Mouse (Mus musculus) megakaryocyte, embryonic 14.5 days (primary cell): Measurements from ENCODE around the gene Uap1l1. TPM values are rescaled to one million over a fixed set of nuclear protein-coding genes. Genes with fewer than 3 reads are reported as not detected.

Source experiments
- H3K27me3 ChIP-seq: replicated peaks from 2 replicates; pipeline ENCODE3; 2012; ENCODE audit warnings: inconsistent platforms
- H3K36me3 ChIP-seq: replicated peaks from 2 replicates; pipeline ENCODE3; 2012; ENCODE audit warnings: low read length, inconsistent platforms, mixed read lengths
- H3K4me1 ChIP-seq: 2 replicates; pipeline ENCODE4 v1.6.1; 2012; ENCODE audit warnings: inconsistent platforms
- H3K4me3 ChIP-seq: replicated peaks from 2 replicates; pipeline ENCODE3; 2012; ENCODE audit warnings: moderate library complexity, mild to moderate bottlenecking, inconsistent platforms
- H3K9me3 ChIP-seq: 2 replicates; pipeline ENCODE4 v1.6.1; 2012; ENCODE audit warnings: inconsistent platforms
- FLI1 ChIP-seq: IDR thresholded peaks from 2 replicates; pipeline ENCODE4 v1.6.1; 2012; ENCODE audit warnings: low read length, inconsistent platforms, mixed read lengths
- GATA1 ChIP-seq: IDR thresholded peaks from 3 replicates; pipeline ENCODE4 v1.6.1; 2012; ENCODE audit warnings: mixed read lengths, low read length, inconsistent platforms, borderline replicate concordance
- polyA plus RNA-seq: library from polyadenylated mRNA; stranded (reverse); fragments of >175 nt; gene quantifications from 2 replicates; pipeline ENCODE4 v1.2.3, GENCODE M21; 2012; ENCODE audit warnings: low replicate concordance; ENCODE audit not compliant: insufficient read depth

The Uap1l1 gene
- polyA plus RNA-seq, 1 experiment = 13.3 TPM

- H3K36me3 ChIP-seq = peaks cover 61% of the 10 kb centered on the region
- H3K4me3 ChIP-seq = no peak overlapping the region
- TF ChIP-seq GATA1 (no peak), FLI1 (no peak)
- H3K4me1 ChIP-seq = peaks cover 37% of the 10 kb centered on the region
- H3K27me3 ChIP-seq = no peaks in the 10 kb centered on the region
- no peaks in the 10 kb centered on the region for H3K9me3 ChIP-seq
Measured at GRCm38 (mm10) chr2:25354211-25354610, 11.3 kb downstream of the Uap1l1 start.

- Histone ChIP-seq H3K9me3 (no peaks in the 10 kb centered on the region), H3K4me3 (no peak overlapping the region), H3K4me1 (peaks cover 40% of the 10 kb centered on the region), H3K36me3 (peaks cover 91% of the 10 kb centered on the region), H3K27me3 (no peaks in the 10 kb centered on the region)
- TF ChIP-seq FLI1 (no peak), GATA1 (no peak)
Measured at GRCm38 (mm10) chr2:25350701-25351100, 14.8 kb downstream of the Uap1l1 start.

DNA sequence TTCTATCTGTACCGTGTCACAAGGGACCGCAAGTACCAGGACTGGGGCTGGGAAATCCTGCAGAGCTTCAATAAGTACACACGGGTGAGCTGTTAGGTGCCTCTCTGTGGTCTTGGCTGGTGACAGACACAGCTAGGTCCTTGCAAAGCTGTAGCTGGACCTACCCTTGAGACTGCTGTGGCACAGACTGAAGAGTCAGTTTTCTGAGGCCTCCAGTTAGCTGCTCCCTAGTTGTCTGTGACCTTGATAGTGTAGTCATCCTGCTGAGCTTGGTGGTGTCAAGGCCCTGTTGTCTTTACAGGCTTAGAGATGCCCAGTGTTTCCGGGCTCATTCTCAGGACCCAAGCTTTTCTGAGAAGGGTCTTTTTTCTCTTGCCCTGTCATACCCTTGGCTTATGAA is 16.0 kb downstream of the Uap1l1 start:
- Histone ChIP-seq H3K4me3 (no peak overlapping the region), H3K9me3 (no peaks in the 10 kb centered on the region), H3K36me3 (peaks cover 97% of the 10 kb centered on the region), H3K4me1 (peaks cover 28% of the 10 kb centered on the region), H3K27me3 (no peaks in the 10 kb centered on the region)
- no peak for TF ChIP-seq FLI1
- no peak for TF ChIP-seq GATA1

DNA sequence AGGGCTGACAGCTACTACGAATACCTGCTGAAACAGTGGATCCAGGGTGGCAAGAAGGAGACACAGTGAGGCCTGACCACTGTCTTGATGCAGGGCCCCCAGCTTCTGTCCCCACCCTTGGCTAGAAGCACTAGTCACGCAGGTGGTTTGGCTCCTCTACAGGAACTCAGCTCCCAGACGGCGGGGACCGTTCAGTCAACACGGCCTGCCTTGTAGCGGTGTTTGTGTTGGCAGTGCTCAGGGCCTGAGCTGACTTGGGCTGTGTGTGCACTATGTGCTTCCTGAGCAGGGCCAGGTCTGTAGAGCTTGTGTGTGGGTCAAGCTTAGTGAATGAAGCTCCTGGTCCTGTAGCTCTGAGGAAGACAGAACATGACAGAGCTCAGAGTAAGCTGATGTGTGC is 17.3 kb downstream of the Uap1l1 start:
- no peak for TF ChIP-seq GATA1
- no peak for TF ChIP-seq FLI1
- Histone ChIP-seq H3K27me3 (no peaks in the 10 kb centered on the region), H3K9me3 (no peaks in the 10 kb centered on the region), H3K4me1 (peaks cover 23% of the 10 kb centered on the region), H3K4me3 (peak overlapping the region; percentile 23), H3K36me3 (peaks cover 97% of the 10 kb centered on the region)

- H3K9me3 ChIP-seq = no peaks in the 10 kb centered on the region
- H3K4me3 ChIP-seq = no peak overlapping the region
- H3K4me1 ChIP-seq = peaks cover 26% of the 10 kb centered on the region
- peaks cover 89% of the 10 kb centered on the region for H3K36me3 ChIP-seq
- H3K27me3 ChIP-seq = no peaks in the 10 kb centered on the region
- no peak for TF ChIP-seq FLI1
- TF ChIP-seq GATA1 = no peak
Measured at GRCm38 (mm10) chr2:25338303-25338702, 27.2 kb downstream of the Uap1l1 start.

- H3K4me1 ChIP-seq = peaks cover 41% of the 10 kb centered on the region
- peak overlapping the region; percentile 97 for H3K4me3 ChIP-seq
- TF ChIP-seq GATA1 = no peak
- TF ChIP-seq FLI1 = no peak
- H3K9me3 ChIP-seq = no peaks in the 10 kb centered on the region
- H3K36me3 ChIP-seq = peaks cover 51% of the 10 kb centered on the region
- H3K27me3 ChIP-seq = no peaks in the 10 kb centered on the region
Measured at GRCm38 (mm10) chr2:25333569-25333968, 31.9 kb downstream of the Uap1l1 start.

GRCm38 (mm10) chr2:25332286-25333160 is 33.0 kb downstream of the Uap1l1 start, which contains the start of gene Man1b1:
Gene Man1b1, plus strand, starts transcription at chr2:25332338.
- peak within 1 kb of the TSS; percentile 97 for H3K4me3 ChIP-seq
- peaks cover 40% of the 10 kb centered on the region for H3K36me3 ChIP-seq
- TF ChIP-seq GATA1 (peak; percentile 87), FLI1 (no peak)
- H3K27me3 ChIP-seq = no peaks in the 10 kb centered on the region
- peaks cover 41% of the 10 kb centered on the region for H3K4me1 ChIP-seq
- no peaks in the 10 kb centered on the region for H3K9me3 ChIP-seq

- H3K27me3 ChIP-seq = peaks cover 3% of the 10 kb centered on the region
- peak overlapping the region; percentile 97 for H3K4me3 ChIP-seq
Measured at GRCm38 (mm10) chr2:25331470-25331869, 34.0 kb downstream of the Uap1l1 start.

DNA sequence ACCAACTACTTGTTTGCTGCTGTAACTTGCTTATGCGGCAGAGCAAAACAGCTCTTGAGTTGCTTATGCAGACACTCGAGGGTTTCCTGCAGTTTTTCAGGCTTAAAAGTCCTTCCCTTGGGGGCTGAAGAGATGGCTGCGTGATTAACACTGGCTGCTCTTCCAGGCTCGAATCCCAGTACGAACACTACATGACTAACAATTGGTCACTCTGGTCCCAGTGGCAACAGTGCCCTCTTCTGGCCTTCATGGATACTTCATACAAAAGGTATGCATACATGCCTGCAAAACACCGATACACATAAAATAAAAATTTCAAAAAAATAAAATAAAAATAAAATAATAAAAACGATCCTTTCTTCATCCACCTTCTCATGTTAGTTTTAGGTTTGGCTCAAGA is 37.0 kb downstream of the Uap1l1 start:
- peaks cover 27% of the 10 kb centered on the region for H3K4me1 ChIP-seq
- no peak overlapping the region for H3K4me3 ChIP-seq
- peaks cover 9% of the 10 kb centered on the region for H3K27me3 ChIP-seq
- no peaks in the 10 kb centered on the region for H3K36me3 ChIP-seq
- H3K9me3 ChIP-seq = no peaks in the 10 kb centered on the region
- TF ChIP-seq FLI1 (no peak), GATA1 (no peak)

More at GRCm38 (mm10) chr2:25331470-25331869, 34.0 kb downstream of the Uap1l1 start:
- Histone ChIP-seq H3K36me3 (peaks cover 30% of the 10 kb centered on the region), H3K9me3 (no peaks in the 10 kb centered on the region), H3K4me1 (peaks cover 50% of the 10 kb centered on the region)
- no peak for TF ChIP-seq GATA1
- TF ChIP-seq FLI1 = no peak

DNA sequence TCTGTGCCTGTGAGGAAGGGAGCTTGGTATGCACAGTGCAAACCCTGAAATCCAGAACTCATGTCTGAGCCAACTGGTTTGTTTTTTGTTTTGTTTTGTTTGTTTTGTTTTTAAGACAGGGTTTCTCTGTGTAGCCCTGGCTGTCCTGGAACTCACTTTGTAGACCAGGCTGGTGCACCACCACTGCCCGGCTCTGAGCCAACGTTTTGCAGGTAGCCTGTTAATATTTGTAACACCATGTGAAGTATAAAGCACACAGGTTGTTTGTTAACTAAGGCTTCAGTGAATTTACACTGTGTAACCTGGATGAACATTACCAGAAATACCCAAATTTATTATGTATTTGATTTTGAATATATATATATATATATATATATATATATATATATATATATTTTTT is 39.4 kb downstream of the Uap1l1 start:
- no peak overlapping the region for H3K4me3 ChIP-seq
- peaks cover 10% of the 10 kb centered on the region for H3K4me1 ChIP-seq
- no peaks in the 10 kb centered on the region for H3K9me3 ChIP-seq
- H3K36me3 ChIP-seq = no peaks in the 10 kb centered on the region
- H3K27me3 ChIP-seq = peaks cover 28% of the 10 kb centered on the region
- TF ChIP-seq FLI1 = no peak
- TF ChIP-seq GATA1 = no peak

GRCm38 (mm10) chr2:25320084-25320483 is 45.4 kb downstream of the Uap1l1 start:
- peaks cover 4% of the 10 kb centered on the region; the same call in 1 of the 2 replicates for H3K9me3 ChIP-seq
- H3K4me1 ChIP-seq = peaks cover 11% of the 10 kb centered on the region
- no peak overlapping the region for H3K4me3 ChIP-seq
- no peak for TF ChIP-seq FLI1
- TF ChIP-seq GATA1 = no peak
- no peaks in the 10 kb centered on the region for H3K36me3 ChIP-seq
- peaks cover 82% of the 10 kb centered on the region for H3K27me3 ChIP-seq
